Mouse (Mus musculus) heart, embryonic 14.5 days (tissue): ENCODE data around the gene Sugp2. TPM values are rescaled to one million over a fixed set of nuclear protein-coding genes. Genes with fewer than 3 reads are reported as not detected.

Experiments
- ATAC-seq: fragments of 200-750 bp; cut with Nextera tagmentation; 2 replicates; pipeline ENCODE4 v1.8.0; 2017; ENCODE audit warnings: low read depth, moderate TSS enrichment; ENCODE audit not compliant: insufficient number of reproducible peaks, insufficient read depth, low FRiP score
- H3K27ac ChIP-seq, 2 experiments: fragments of 200-500 bp in 1 of 2; fragments of 300-500 bp in 1 of 2; sonication (generic) in 1 of 2; replicated peaks in 1 of 2; 2 replicates each; pipeline ENCODE4 v1.5.1; 2012 to 2014; ENCODE audit warnings: low read depth in 2 of 2, low read length in 2 of 2, control low read depth in 1 of 2, mild to moderate bottlenecking in 1 of 2, mixed read lengths in 1 of 2; ENCODE audit not compliant: control insufficient read depth in 1 of 2, insufficient read depth in 1 of 2
- H3K27me3 ChIP-seq: fragments of 300-500 bp; sonication (generic); 2 replicates; pipeline ENCODE4 v1.6.1; 2014; ENCODE audit warnings: mild to moderate bottlenecking, low read length, control low read depth; ENCODE audit not compliant: control insufficient read depth, insufficient read depth
- H3K36me3 ChIP-seq: fragments of 300-500 bp; sonication (generic); 2 replicates; pipeline ENCODE4 v1.6.1; 2014; ENCODE audit warnings: mild to moderate bottlenecking, control low read depth, low read length, mixed read lengths; ENCODE audit not compliant: control insufficient read depth, insufficient read depth
- H3K4me1 ChIP-seq, 2 experiments: fragments of 200-500 bp in 1 of 2; fragments of 300-500 bp in 1 of 2; sonication (generic) in 1 of 2; 2 replicates each; pipeline ENCODE4 v1.6.1; 2012 to 2014; ENCODE audit warnings: low read length in 2 of 2, control low read depth in 1 of 2, mixed read lengths in 1 of 2; ENCODE audit not compliant: control insufficient read depth in 2 of 2, insufficient read depth in 2 of 2
- H3K4me2 ChIP-seq: fragments of 300-500 bp; sonication (generic); 2 replicates; pipeline ENCODE4 v1.6.1; 2014; ENCODE audit warnings: mild to moderate bottlenecking, low read length
- H3K4me3 ChIP-seq, 2 experiments: fragments of 200-500 bp in 1 of 2; fragments of 300-500 bp in 1 of 2; sonication (generic) in 1 of 2; 2 replicates each; pipeline ENCODE4 v1.5.1; 2012 to 2014; ENCODE audit warnings: low read length in 2 of 2, mild to moderate bottlenecking in 2 of 2, control low read depth in 1 of 2, low read depth in 1 of 2, moderate library complexity in 1 of 2; ENCODE audit not compliant: control insufficient read depth in 1 of 2, insufficient read depth in 1 of 2
- H3K9ac ChIP-seq: fragments of 300-500 bp; sonication (generic); 2 replicates; pipeline ENCODE4 v1.6.1; 2014; ENCODE audit warnings: mild to moderate bottlenecking, low read length
- H3K9me3 ChIP-seq: fragments of 300-500 bp; sonication (generic); 2 replicates; pipeline ENCODE4 v1.6.1; 2016; ENCODE audit warnings: low read length, control low read depth; ENCODE audit not compliant: control insufficient read depth
- WGBS: fragments of 180-500 bp; shearing (Covaris S2); extraction: QIAGEN DNeasy Blood & Tissue Kit; methylation state at CpG from one replicate; pipeline ENCODE4 v1.1.7; 2014; 5-methylcytosine and 5-hydroxymethylcytosine counted together
- polyA plus RNA-seq: library from polyadenylated mRNA; unstranded; fragments of >200 nt; fragmentation: Nextera tagmentation; extraction: Ambion mirVana; gene quantifications from 2 replicates; pipeline ENCODE4 v1.2.1, GENCODE M21; 2014

Sugp2 gene
- polyA plus RNA-seq, 1 experiment from 2014 or later, result 29.1 TPM

DNA sequence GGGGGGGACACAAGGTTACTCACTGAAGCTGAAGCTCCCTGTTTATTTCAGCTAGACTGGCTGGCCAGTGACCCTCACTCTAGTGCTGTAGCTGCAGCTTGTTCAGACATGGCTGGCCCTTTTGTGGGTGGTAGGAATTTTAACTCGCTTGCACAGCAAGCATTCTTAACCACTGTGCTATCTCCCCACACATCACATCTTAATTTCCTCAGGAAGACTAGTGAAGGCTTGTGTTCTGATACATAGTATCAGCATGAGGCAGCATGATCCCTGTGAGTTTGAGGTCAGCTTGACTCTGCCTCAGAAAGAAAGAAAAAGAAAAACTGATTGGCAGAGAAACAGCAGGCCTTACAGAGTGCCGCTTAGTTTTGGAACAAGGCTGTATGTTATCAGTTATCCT, 3.8 kb downstream of the Sugp2 start:
- Histone ChIP-seq H3K27ac (no peak overlapping the region), H3K9me3 (no peaks in the 10 kb centered on the region), H3K4me2 (no peak overlapping the region), H3K9ac (no peak overlapping the region), H3K36me3 (peaks cover 67% of the 10 kb centered on the region), H3K27me3 (no peaks in the 10 kb centered on the region), H3K4me1 (peaks cover 6 to 19% of the 10 kb centered on the region in 2 experiments), H3K4me3 (no peak overlapping the region)
- WGBS, result 75% methylated on average over 2 of the region's 2 CpGs
- ATAC-seq, result no peak

DNA sequence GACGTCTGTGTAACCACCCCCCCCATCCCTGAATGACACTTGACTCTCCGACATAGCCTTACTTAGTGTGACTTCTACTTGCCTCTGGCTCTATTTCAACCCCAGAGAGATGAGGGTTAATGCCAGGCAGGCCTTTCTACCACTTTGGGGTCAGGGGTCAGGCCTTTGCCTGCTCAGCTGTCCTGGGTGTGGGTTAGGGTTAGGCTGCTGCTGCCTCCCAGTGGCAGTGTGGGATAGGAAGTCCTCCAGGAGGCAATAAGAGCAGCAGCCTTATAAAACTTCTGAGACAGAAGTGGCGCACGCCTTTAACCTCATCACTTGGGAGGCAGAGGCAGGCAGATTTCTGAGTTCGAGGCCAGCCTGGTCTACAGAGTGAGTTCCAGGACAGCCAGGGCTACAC, 6.6 kb downstream of the Sugp2 start:
- no peaks in the 10 kb centered on the region for H3K9me3 ChIP-seq
- no peak overlapping the region for H3K27ac ChIP-seq
- no peak overlapping the region for H3K4me2 ChIP-seq
- H3K4me3 ChIP-seq, result no peak overlapping the region
- H3K4me1 ChIP-seq, result peaks cover 2 to 6% of the 10 kb centered on the region in 2 experiments; a peak in 3 of 4 replicates
- peaks cover 91% of the 10 kb centered on the region for H3K36me3 ChIP-seq
- no peak overlapping the region for H3K9ac ChIP-seq
- H3K27me3 ChIP-seq, result no peaks in the 10 kb centered on the region
- ATAC-seq, result no peak
- 89% methylated on average over 5 of the region's 5 CpGs for WGBS

DNA sequence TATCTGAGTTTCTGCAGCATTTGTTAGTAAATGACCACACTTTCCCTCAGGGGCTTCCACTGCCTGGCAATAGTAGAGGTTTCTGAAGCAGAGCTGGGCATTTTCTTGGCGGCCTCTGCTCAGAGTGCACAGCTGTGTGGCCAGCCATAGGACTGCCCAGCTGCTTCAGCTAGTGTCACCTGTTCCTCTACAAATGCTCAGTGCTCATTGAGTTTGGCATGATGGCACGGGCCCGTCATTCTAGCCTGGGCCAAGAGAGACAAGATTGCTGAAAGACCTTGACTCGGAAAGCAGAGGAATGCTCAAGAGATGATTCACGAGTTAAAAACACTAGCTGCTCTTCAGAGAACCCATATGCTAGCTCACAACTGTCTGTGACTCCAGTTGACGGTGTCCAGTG, 12.6 kb downstream of the Sugp2 start:
- WGBS, result 86% methylated on average over 6 of the region's 6 CpGs
- Histone ChIP-seq H3K4me3 (no peak overlapping the region), H3K9me3 (no peaks in the 10 kb centered on the region), H3K27me3 (no peaks in the 10 kb centered on the region), H3K4me1 (no peaks in the 10 kb centered on the region), H3K36me3 (peaks cover 96% of the 10 kb centered on the region), H3K27ac (no peak overlapping the region), H3K4me2 (no peak overlapping the region), H3K9ac (no peak overlapping the region)
- ATAC-seq, result no peak

DNA sequence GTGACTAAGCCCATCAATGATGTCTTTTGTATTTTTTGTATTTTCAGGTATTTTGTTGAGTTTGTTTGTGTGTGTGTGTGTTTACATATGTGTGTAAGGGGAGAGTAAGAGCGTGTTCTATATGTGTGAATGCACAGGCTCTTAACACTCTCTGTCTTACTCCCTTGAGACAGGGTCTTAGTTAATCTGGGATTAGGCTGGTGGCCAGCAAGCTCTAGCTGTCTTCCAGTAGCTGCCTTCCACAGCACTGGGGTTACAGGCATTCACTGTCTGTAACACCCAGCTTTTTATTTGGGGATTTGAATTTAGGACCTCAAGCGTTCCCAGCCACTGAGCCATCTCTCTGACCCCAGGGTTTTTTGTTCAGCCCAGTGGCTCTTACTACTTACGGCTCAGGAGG, 13.8 kb downstream of the Sugp2 start:
- Histone ChIP-seq H3K4me2 (no peak overlapping the region), H3K9ac (no peak overlapping the region), H3K36me3 (peaks cover 96% of the 10 kb centered on the region), H3K27me3 (no peaks in the 10 kb centered on the region), H3K9me3 (no peaks in the 10 kb centered on the region), H3K4me1 (no peaks in the 10 kb centered on the region), H3K27ac (no peak overlapping the region), H3K4me3 (no peak overlapping the region)
- ATAC-seq, result no peak
- 96% methylated on average over 3 of the region's 3 CpGs for WGBS

DNA sequence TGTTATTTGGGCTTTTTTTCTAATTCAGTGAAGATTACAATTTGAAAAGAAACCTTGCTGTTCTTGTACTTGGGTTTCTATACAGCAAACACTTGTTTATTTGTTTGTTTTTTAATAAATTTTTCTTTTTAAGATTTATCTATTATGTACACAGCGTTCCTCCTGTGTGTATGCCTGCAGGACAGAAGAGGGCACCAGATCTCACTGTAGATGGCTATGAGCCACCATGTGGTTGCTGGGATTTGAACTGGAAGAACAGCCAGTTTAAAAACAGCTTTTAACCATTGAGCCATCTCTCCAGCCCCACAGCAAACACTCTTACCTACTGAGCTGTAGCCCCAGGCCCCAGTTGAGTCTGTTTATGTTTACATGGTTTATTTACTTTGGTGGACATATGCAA, 20.6 kb downstream of the Sugp2 start:
- ATAC-seq, result no peak
- Histone ChIP-seq H3K36me3 (peaks cover 100% of the 10 kb centered on the region), H3K27me3 (no peaks in the 10 kb centered on the region), H3K4me1 (peaks cover 3 to 9% of the 10 kb centered on the region in 2 experiments), H3K4me2 (no peak overlapping the region), H3K4me3 (no peak overlapping the region), H3K27ac (no peak overlapping the region), H3K9ac (no peak overlapping the region), H3K9me3 (no peaks in the 10 kb centered on the region)
- 67% methylated on average over 1 of the region's 1 CpGs for WGBS

DNA sequence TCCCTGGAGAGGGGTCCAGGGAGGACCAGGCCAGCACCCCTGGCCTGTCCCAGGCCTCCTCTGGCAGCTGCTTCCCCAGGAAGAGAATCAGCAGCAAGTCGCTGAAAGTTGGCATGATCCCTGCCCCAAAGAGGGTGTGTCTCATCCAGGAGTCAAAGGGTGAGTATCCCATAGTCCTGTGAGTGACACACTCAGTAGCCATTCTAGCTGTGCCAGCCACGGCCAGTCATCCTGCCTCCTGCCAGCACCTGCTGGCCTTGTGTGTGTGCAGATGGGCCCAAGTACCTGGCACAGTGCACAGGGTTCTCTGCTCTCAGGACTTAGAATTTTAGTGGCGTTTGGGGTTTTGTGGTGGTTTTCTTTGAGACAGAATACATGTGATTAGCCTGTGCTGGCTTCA, 23.4 kb downstream of the Sugp2 start:
- WGBS, result 81% methylated on average over 3 of the region's 3 CpGs
- H3K27me3 ChIP-seq, result no peaks in the 10 kb centered on the region
- peaks cover 100% of the 10 kb centered on the region for H3K36me3 ChIP-seq
- H3K4me1 ChIP-seq, result peaks cover 3 to 9% of the 10 kb centered on the region in 2 experiments
- no peak overlapping the region for H3K9ac ChIP-seq
- no peaks in the 10 kb centered on the region for H3K9me3 ChIP-seq
- ATAC-seq, result no peak
- no peak overlapping the region for H3K4me3 ChIP-seq
- H3K27ac ChIP-seq, result no peak overlapping the region
- no peak overlapping the region for H3K4me2 ChIP-seq

DNA sequence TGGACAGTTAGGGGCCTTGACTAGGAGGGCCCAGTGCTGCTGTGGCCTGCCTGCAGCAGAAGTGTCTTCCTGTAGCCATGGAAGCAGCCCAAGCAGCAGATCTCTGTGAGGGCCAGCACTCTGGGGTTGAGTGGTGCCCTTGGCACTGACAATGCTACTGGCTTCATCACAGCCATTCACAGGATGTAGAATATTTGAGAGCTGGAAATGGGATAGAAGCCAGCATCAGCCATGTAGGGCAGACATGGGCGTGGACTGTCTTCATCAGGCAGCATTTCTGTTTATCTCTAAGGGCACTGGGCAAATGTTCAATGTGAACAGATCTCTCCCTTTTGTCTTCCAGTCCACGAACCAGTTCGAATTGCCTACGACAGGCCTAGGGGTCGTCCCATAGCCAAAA, 24.6 kb downstream of the Sugp2 start:
- ATAC-seq, result peak; percentile 69
- Histone ChIP-seq H3K27me3 (no peaks in the 10 kb centered on the region), H3K4me1 (peaks cover 3 to 9% of the 10 kb centered on the region in 2 experiments), H3K4me3 (no peak overlapping the region), H3K4me2 (no peak overlapping the region), H3K9me3 (no peaks in the 10 kb centered on the region), H3K27ac (peak overlapping the region; percentile 39 to 67), H3K36me3 (peaks cover 100% of the 10 kb centered on the region), H3K9ac (no peak overlapping the region)
- 73% methylated on average over 5 of the region's 5 CpGs for WGBS

DNA sequence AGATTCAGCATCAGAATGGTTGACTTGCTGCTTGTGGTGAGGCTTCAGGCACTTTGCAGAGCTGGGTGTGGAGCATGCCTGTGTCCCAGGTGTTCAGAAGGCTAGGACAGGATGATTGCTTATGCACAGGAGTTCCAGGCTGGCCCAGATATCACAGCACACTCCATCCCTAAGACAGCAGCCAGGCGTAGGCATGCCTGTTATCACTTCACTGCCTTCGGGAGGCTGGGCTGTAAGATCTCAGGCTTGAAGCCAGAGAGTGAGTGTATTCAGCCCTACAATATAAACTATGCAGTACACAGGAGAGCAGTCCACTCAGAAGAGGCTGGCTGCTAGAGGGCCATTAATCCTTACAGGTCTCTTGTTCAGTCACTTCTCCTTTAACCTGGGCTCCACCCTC, 25.0 kb downstream of the Sugp2 start:
- Histone ChIP-seq H3K27me3 (no peaks in the 10 kb centered on the region), H3K4me1 (peaks cover 3 to 9% of the 10 kb centered on the region in 2 experiments), H3K4me3 (no peak overlapping the region), H3K4me2 (no peak overlapping the region), H3K27ac (peak overlapping the region; percentile 2 to 67; a peak in 3 of 4 replicates), H3K9me3 (no peaks in the 10 kb centered on the region), H3K9ac (no peak overlapping the region), H3K36me3 (peaks cover 100% of the 10 kb centered on the region)
- 10% methylated on average over 2 of the region's 2 CpGs for WGBS
- ATAC-seq, result no peak
